Mouse (Mus musculus) kidney, postnatal 0 days (tissue): ENCODE measurements around the gene Epb41l3. TPM values are rescaled to one million over a fixed set of nuclear protein-coding genes. Genes with fewer than 3 reads are reported as not detected.

Experiments used
- ATAC-seq: fragments of 200-750 bp; cut with Nextera tagmentation; replicated peaks from 2 replicates; pipeline ENCODE4 v1.8.0; 2017; ENCODE audit warnings: low read depth, moderate number of reproducible peaks, moderate TSS enrichment, moderate library complexity; ENCODE audit not compliant: low FRiP score
- DNase-seq: peaks from one replicate; pipeline ENCODE4 v3.0.0-alpha.2; 2016; ENCODE audit warnings: low spot score
- H3K27ac ChIP-seq: fragments of 300-500 bp; sonication (generic); 2 replicates; pipeline ENCODE4 v1.5.1; 2014; ENCODE audit warnings: mild to moderate bottlenecking
- H3K27me3 ChIP-seq: fragments of 300-500 bp; sonication (generic); 2 replicates; pipeline ENCODE4 v1.6.1; 2014; ENCODE audit warnings: low read length, mixed read lengths; ENCODE audit not compliant: insufficient read depth
- H3K36me3 ChIP-seq: fragments of 300-500 bp; sonication (generic); 2 replicates; pipeline ENCODE4 v1.6.1; 2014; ENCODE audit warnings: low read length, mixed read lengths; ENCODE audit not compliant: insufficient read depth
- H3K4me1 ChIP-seq: fragments of 300-500 bp; sonication (generic); replicated peaks from 2 replicates; pipeline ENCODE4 v1.6.1; 2014; ENCODE audit warnings: antibody characterized with exemption, low read length, mixed read lengths; ENCODE audit not compliant: insufficient read depth
- H3K4me2 ChIP-seq: fragments of 300-500 bp; sonication (generic); 2 replicates; pipeline ENCODE4 v1.6.1; 2014; ENCODE audit warnings: mild to moderate bottlenecking, low read length, moderate library complexity, mixed read lengths
- H3K4me3 ChIP-seq: fragments of 300-500 bp; sonication (generic); replicated peaks from 2 replicates; pipeline ENCODE4 v1.5.1; 2014; ENCODE audit warnings: low read depth, low read length
- H3K9ac ChIP-seq: fragments of 300-500 bp; sonication (generic); 2 replicates; pipeline ENCODE4 v1.6.1; 2014; ENCODE audit warnings: low read depth, low read length
- H3K9me3 ChIP-seq: fragments of 300-500 bp; sonication (generic); replicated peaks from 2 replicates; pipeline ENCODE4 v1.6.1; 2016; ENCODE audit warnings: low read length, inconsistent platforms, mixed read lengths
- CTCF ChIP-seq: IDR thresholded peaks from 2 replicates; pipeline ENCODE4 v1.5.1; 2016; ENCODE audit warnings: antibody characterized with exemption, low read depth, mild to moderate bottlenecking, moderate library complexity
- WGBS: fragments of 180-500 bp; shearing (Covaris S2); extraction: QIAGEN DNeasy Blood & Tissue Kit; methylation state at CpG from one replicate; pipeline ENCODE4 v1.1.7; 2014; 5-methylcytosine and 5-hydroxymethylcytosine counted together
- polyA plus RNA-seq: library from polyadenylated mRNA; unstranded; fragments of >200 nt; fragmentation: Nextera tagmentation; extraction: Ambion mirVana; gene quantifications from 2 replicates; pipeline ENCODE4 v1.2.1, GENCODE M21; 2015

The Epb41l3 gene
- polyA plus RNA-seq, 1 experiment from 2014 or later = 13.3 TPM

- DNase-seq (no peak), ATAC-seq (no peak)
- Histone ChIP-seq H3K4me1 (no peaks in the 10 kb centered on the region), H3K9ac (no peak overlapping the region), H3K4me2 (no peak overlapping the region), H3K4me3 (no peak overlapping the region), H3K27ac (no peak overlapping the region), H3K9me3 (no peaks in the 10 kb centered on the region), H3K27me3 (no peaks in the 10 kb centered on the region), H3K36me3 (no peaks in the 10 kb centered on the region)
- 74% methylated on average over 7 of the region's 7 CpGs for WGBS
- no peak for TF ChIP-seq CTCF
These were observed 15.1 kb upstream of the Epb41l3 start for GRCm38 (mm10) chr17:69060388-69060787.

- ATAC-seq (no peak), DNase-seq (no peak)
- H3K27me3 ChIP-seq = no peaks in the 10 kb centered on the region
- no peaks in the 10 kb centered on the region for H3K36me3 ChIP-seq
- no peak overlapping the region for H3K9ac ChIP-seq
- no peak overlapping the region for H3K27ac ChIP-seq
- WGBS = 74% methylated on average over 9 of the region's 9 CpGs
- no peaks in the 10 kb centered on the region for H3K9me3 ChIP-seq
- no peaks in the 10 kb centered on the region for H3K4me1 ChIP-seq
- no peak for TF ChIP-seq CTCF
- no peak overlapping the region for H3K4me2 ChIP-seq
- no peak overlapping the region for H3K4me3 ChIP-seq
These were observed 13.4 kb upstream of the Epb41l3 start for GRCm38 (mm10) chr17:69061883-69062745.

GRCm38 (mm10) chr17:69067937-69068739 is 7.3 kb upstream of the Epb41l3 start:
- Histone ChIP-seq H3K27ac (no peak overlapping the region), H3K36me3 (no peaks in the 10 kb centered on the region), H3K27me3 (no peaks in the 10 kb centered on the region), H3K4me3 (no peak overlapping the region), H3K9me3 (no peaks in the 10 kb centered on the region), H3K4me1 (no peaks in the 10 kb centered on the region), H3K9ac (no peak overlapping the region), H3K4me2 (no peak overlapping the region)
- DNase-seq = peak; percentile 20
- no peak; the same call in 1 of the 2 replicates for ATAC-seq
- TF ChIP-seq CTCF = no peak
- 42% methylated on average over 11 of the region's 11 CpGs for WGBS

GRCm38 (mm10) chr17:69074095-69074494 is 1.4 kb upstream of the Epb41l3 start:
- H3K4me1 ChIP-seq = peaks cover 9% of the 10 kb centered on the region; the same call in 1 of the 2 replicates
- WGBS = 84% methylated on average over 4 of the region's 4 CpGs
- no peak overlapping the region for H3K4me2 ChIP-seq
- ATAC-seq (no peak), DNase-seq (no peak)
- no peak overlapping the region for H3K9ac ChIP-seq
- no peak overlapping the region for H3K27ac ChIP-seq
- no peaks in the 10 kb centered on the region for H3K36me3 ChIP-seq
- H3K27me3 ChIP-seq = no peaks in the 10 kb centered on the region; the same call in 1 of the 2 replicates
- no peak overlapping the region for H3K4me3 ChIP-seq
- TF ChIP-seq CTCF = no peak
- no peaks in the 10 kb centered on the region for H3K9me3 ChIP-seq

GRCm38 (mm10) chr17:69076238-69076625 is 749 bp downstream of the Epb41l3 start:
- H3K4me2 ChIP-seq = peak overlapping the region; percentile 86
- TF ChIP-seq CTCF = no peak
- peaks cover 5% of the 10 kb centered on the region; the same call in 1 of the 2 replicates for H3K27me3 ChIP-seq
- WGBS = under 1% methylated on average over 28 of the region's 28 CpGs
- H3K9ac ChIP-seq = no peak overlapping the region
- H3K36me3 ChIP-seq = no peaks in the 10 kb centered on the region
- peaks cover 9% of the 10 kb centered on the region; the same call in 1 of the 2 replicates for H3K4me1 ChIP-seq
- peak; percentile 65 for ATAC-seq
- H3K4me3 ChIP-seq = peak overlapping the region; percentile 43
- no peaks in the 10 kb centered on the region for H3K9me3 ChIP-seq
- peak; percentile 48 for DNase-seq
- H3K27ac ChIP-seq = no peak overlapping the region
